Mouse (Mus musculus) heart, postnatal 10 days (tissue): Measurements from ENCODE around the gene Ppat. TPM values are rescaled to one million over a fixed set of nuclear protein-coding genes. Genes with fewer than 3 reads are reported as not detected.

Experiments used
- DNase-seq, 2 experiments: peaks; one replicate each; pipeline ENCODE4 v3.0.0; 2021
- intact Hi-C: fragments of 180-260 bp; cut with DNase I; formaldehyde crosslinking; loops from one replicate; pipeline ENCODE4 v1.15.1; 2025
- total RNA-seq, 2 experiments: library from RNA; stranded (reverse); gene quantifications; 2 replicates each; pipeline ENCODE4 v1.2.3; 2021

Gene Ppat
- total RNA-seq, 2 experiments from 2014 or later: 14.6 to 15.9 TPM

DNA sequence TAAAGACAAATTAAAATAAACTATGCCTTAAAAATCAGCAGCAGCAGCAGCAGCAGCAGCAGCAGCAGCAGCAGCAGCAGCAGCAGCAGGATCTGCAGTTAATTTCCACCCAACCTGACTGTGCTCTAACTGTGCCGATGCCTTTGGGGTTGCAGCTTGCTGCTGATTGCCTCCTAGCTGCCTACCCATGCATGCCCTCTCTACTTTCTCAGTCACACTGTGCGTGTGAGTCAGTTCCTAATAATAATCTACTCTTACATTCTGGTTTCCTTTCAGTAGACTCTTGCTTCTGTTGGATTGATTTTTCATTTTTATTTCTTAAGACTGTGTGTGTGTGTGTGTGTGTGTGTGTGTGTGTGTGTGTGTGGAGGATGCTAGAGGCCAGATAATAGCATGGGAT, 58.3 kb downstream of the Ppat start:
- intact Hi-C loops: no loop called here
- DNase-seq: no peak

- intact Hi-C loops: no loop called here
- DNase-seq: no peak
These were observed 58.8 kb downstream of the Ppat start for GRCm38 (mm10) chr5:76892608-76893007.

DNA sequence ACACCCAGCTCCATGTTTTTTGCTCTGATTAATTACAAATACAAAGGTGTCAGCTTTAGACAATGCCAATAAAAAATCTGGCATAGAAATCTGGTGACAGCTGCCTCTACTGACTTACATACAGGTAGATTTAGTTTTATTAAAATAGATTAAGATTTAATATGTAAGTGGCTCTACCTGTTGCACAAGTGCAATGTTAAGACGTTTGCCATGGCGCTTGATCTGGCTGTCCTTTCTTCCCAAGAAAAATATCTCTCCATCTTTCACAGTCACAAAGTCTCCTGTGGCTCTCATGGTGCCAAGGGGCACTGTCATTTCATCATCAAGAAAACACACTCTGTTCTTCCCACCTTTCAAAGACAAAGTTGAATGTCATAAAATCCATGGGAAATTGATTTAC, 64.4 kb downstream of the Ppat start:
- intact Hi-C loops: no loop called here
- DNase-seq: no peak

DNA sequence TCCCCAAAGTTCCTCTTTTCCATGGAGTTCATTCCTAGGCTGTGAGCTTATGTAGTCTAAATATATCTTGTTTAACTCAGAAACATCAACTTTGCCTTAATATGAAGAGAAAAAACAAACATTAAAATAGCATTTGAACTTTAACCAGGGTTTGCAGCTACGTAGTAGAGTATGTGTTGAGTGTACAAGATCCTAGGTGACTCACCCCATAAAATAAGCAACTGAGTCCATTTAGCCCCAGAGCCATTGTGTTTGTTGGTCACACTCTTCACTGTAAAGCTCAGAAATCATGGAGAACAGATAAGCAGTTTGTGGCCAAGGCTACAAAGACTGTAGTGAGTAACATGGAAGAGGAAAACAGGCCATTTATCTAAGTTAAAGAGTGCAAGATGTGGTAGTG, 67.3 kb downstream of the Ppat start:
- intact Hi-C loops: no loop called here
- no peak for DNase-seq

- intact Hi-C loops: no loop called here
- peak; percentile 72 to 74 for DNase-seq
These were observed 75.1 kb downstream of the Ppat start for GRCm38 (mm10) chr5:76876106-76876758.

DNA sequence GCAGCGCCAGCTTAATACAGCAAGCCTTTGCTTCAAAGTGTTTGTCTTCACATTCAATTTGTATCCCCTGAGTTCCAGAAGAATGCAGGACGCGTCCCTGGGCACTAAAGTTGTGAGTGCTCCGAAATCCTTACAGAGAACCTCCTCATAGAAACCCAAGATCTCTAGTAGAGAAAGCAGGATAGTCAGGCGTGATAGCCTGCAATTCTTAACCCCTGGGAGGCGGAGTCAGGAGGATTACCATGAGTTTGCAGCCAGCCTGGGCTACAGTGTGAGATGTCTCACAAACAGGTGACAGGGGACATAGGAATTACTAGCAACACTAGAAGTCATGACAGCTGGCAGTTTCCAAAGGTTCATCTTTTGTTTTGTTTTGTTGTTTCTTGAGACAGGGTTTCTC, 81.8 kb downstream of the Ppat start:
- DNase-seq: no peak
- intact Hi-C loops: no loop called here

DNA sequence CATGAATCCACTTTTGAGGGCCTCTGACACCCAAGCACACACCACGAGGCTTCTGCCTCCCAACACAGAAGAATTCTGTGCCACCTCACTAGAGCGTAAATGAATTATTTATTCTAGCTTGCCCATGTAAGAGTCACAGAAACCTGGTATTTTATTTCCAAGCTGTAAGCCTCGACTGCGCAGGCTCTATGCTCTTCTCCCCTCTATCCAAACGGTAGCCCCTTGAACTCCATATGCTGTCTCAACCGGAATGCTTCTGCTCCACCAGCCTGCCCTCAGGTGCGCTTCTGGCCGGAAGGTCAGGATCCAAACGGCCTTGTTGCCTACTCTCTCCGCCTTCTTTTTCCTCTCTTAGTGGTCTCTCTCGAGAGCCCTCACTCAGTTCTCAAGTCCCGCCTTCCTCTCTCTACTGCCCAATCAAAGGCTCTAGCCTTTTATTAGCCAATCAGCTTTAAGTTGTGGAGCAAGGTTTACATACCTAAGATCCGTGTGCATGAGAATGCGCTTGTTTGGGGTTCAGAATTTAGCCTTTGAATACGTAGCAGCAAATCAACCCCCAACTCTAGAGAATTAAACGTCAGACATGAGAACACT, 82.6 kb downstream of the Ppat start:
- intact Hi-C loops: no loop called here
- DNase-seq: peak; percentile 54 to 59

DNA sequence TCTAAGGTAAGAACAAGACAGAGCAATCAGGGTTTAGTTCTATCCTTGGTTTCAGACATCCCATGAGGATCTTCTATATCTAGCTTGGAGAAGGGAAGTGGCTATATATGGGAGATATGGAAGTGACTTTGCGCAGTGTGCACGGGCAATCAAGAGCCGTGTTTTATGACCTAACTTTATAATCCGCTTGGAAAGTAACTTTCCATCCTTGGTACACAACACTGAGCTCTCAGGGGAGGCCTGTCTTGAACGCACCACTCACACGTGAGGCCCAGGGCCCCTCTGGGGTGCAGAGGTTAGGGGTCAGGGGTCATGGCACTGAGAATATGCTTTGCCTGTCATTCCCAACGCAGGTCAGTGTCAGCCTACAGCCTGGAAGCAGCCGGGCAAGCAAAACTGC, 84.6 kb downstream of the Ppat start:
- DNase-seq: no peak
- intact Hi-C loops: no loop called here

Other genes with a start within 250 kb of the Ppat start
- gene Aasdh, start 46.1 kb downstream of the Ppat start, total RNA-seq: 10 to 100 TPM; 10.1 to 14.4 TPM
- gene Paics, start 271 bp downstream of the Ppat start, total RNA-seq: 100 to 1,000 TPM; 166 to 168 TPM
- gene Srp72, start 23.1 kb upstream of the Ppat start, total RNA-seq: 10 to 100 TPM; 74.0 to 75.6 TPM
- gene Arl9, start 52.5 kb upstream of the Ppat start, total RNA-seq: not detected
- not detected for gene Thegl, start 64.4 kb upstream of the Ppat start, total RNA-seq
- 100 to 1,000 TPM; 498 to 553 TPM for gene Hopx, start 163.5 kb upstream of the Ppat start, total RNA-seq